Mouse (Mus musculus): ENCODE measurements around the gene Parp1.

DNA sequence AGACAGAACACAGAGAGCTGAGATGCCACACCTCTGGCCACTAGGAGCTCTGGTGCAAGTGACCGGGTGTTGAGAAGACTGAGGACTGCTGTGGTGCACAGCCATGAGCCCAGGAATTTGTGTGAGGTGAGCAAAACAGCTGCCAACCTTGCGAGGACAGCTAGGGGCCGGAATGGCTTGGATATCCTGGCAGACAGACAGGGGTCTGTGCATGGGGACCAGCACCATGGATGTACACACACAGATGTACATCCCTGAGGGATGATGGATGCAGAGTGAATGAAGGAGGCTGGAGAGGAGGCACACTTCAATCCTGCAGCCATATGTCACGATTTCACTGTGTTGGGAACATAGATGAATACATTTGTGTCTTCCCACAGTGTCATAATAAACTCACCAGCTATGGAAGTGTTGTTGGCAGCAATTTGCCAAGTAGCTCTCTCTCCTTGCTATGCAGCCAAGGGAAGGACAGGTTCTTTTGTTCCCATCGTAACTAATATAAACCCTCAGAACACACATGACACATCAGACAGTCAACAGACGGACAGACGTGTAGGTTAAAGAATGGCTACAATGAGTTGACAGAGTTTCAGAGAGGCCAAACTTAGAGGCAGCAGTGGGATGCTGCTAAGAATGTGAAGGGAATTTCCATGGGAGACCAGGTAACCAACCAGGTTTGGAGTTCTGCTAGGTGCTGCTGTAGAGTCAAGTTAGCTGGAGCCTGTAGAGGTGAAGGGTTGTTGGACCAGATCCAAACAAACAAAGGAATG is 19.0 kb upstream of the Parp1 start:
- no peak for TF ChIP-seq POLR2A (IDR thresholded peaks at IDR 0.05; ENCODE audit: control insufficient read depth, extremely low read depth, insufficient read depth, low read length, poor library complexity)
- no peak for TF ChIP-seq CTCF (IDR thresholded peaks at IDR 0.05; ENCODE audit: borderline replicate concordance, control insufficient read depth, extremely low read depth, insufficient read depth, low read length, poor library complexity)

Measured in thymus, adult 2 months (tissue).